Mouse (Mus musculus) midbrain, embryonic 13.5 days (tissue): ENCODE data around the gene Dlx5. TPM values are rescaled to one million over a fixed set of nuclear protein-coding genes. Genes with fewer than 3 reads are reported as not detected.

Experiments
- ATAC-seq: fragments of 200-750 bp; cut with Nextera tagmentation; 2 replicates; pipeline ENCODE4 v1.8.0; 2017; ENCODE audit warnings: mild to moderate bottlenecking, moderate TSS enrichment, moderate library complexity
- H3K27ac ChIP-seq: fragments of 300-500 bp; sonication (generic); 2 replicates; pipeline ENCODE4 v1.5.1; 2015; ENCODE audit warnings: inconsistent platforms, mild to moderate bottlenecking, moderate library complexity
- H3K27me3 ChIP-seq: fragments of 300-500 bp; sonication (generic); 2 replicates; pipeline ENCODE4 v1.6.1; 2015; ENCODE audit warnings: mild to moderate bottlenecking, inconsistent platforms
- H3K36me3 ChIP-seq: fragments of 300-500 bp; sonication (generic); 2 replicates; pipeline ENCODE4 v1.6.1; 2015; ENCODE audit warnings: mild to moderate bottlenecking, inconsistent platforms
- H3K4me1 ChIP-seq: fragments of 300-500 bp; sonication (generic); replicated peaks from 2 replicates; pipeline ENCODE4 v1.6.1; 2015; ENCODE audit warnings: inconsistent platforms
- H3K4me2 ChIP-seq: fragments of 300-500 bp; sonication (generic); replicated peaks from 2 replicates; pipeline ENCODE4 v1.6.1; 2015; ENCODE audit warnings: moderate library complexity, mild to moderate bottlenecking, inconsistent platforms
- H3K4me3 ChIP-seq: fragments of 300-500 bp; sonication (generic); replicated peaks from 2 replicates; pipeline ENCODE4 v1.5.1; 2015; ENCODE audit warnings: mild to moderate bottlenecking, inconsistent platforms
- H3K9ac ChIP-seq: fragments of 300-500 bp; sonication (generic); replicated peaks from 2 replicates; pipeline ENCODE4 v1.6.1; 2015; ENCODE audit warnings: mild to moderate bottlenecking, inconsistent platforms
- H3K9me3 ChIP-seq: fragments of 300-500 bp; sonication (generic); 2 replicates; pipeline ENCODE4 v1.6.1; 2016; ENCODE audit warnings: mild to moderate bottlenecking, inconsistent platforms
- WGBS: fragments of 180-500 bp; shearing (Covaris S2); methylation state at CpG from one replicate; pipeline ENCODE4 v1.1.7; 2015; 5-methylcytosine and 5-hydroxymethylcytosine counted together
- polyA plus RNA-seq: library from polyadenylated mRNA; unstranded; fragments of >200 nt; fragmentation: Nextera tagmentation; extraction: Ambion mirVana; gene quantifications from 2 replicates; pipeline ENCODE4 v1.2.1, GENCODE M21; 2015

Gene Dlx5
- polyA plus RNA-seq, 1 experiment from 2014 or later, result 22.4 TPM

GRCm38 (mm10) chr6:6882266-6882797 is 447 bp upstream of the Dlx5 start:
- H3K9ac ChIP-seq, result no peak overlapping the region
- peaks cover 78% of the 10 kb centered on the region for H3K27me3 ChIP-seq

GRCm38 (mm10) chr6:6881115-6881637 is 709 bp downstream of the Dlx5 start:
- Histone ChIP-seq H3K4me3 (peak overlapping the region; percentile 46), H3K27ac (peak overlapping the region; percentile 66), H3K4me1 (peaks cover 30% of the 10 kb centered on the region), H3K4me2 (peak overlapping the region; percentile 80), H3K36me3 (no peaks in the 10 kb centered on the region), H3K9me3 (no peaks in the 10 kb centered on the region), H3K27me3 (peaks cover 89% of the 10 kb centered on the region), H3K9ac (peak overlapping the region; percentile 55)
- WGBS, result under 1% methylated on average over 30 of the region's 30 CpGs
- ATAC-seq, result no peak; the same call in 1 of the 2 replicates

More at GRCm38 (mm10) chr6:6882266-6882797, 447 bp upstream of the Dlx5 start:
- Histone ChIP-seq H3K36me3 (no peaks in the 10 kb centered on the region), H3K27ac (no peak overlapping the region), H3K4me3 (peak overlapping the region; percentile 46), H3K4me1 (peaks cover 30% of the 10 kb centered on the region), H3K9me3 (no peaks in the 10 kb centered on the region), H3K4me2 (peak overlapping the region; percentile 80)
- peak; percentile 10; the same call in 1 of the 2 replicates for ATAC-seq
- 3% methylated on average over 10 of the region's 11 CpGs for WGBS

GRCm38 (mm10) chr6:6880361-6881114 is 1.3 kb downstream of the Dlx5 start:
- Histone ChIP-seq H3K36me3 (no peaks in the 10 kb centered on the region), H3K9ac (peak overlapping the region; percentile 55), H3K4me1 (peaks cover 30% of the 10 kb centered on the region), H3K9me3 (no peaks in the 10 kb centered on the region), H3K4me3 (peak overlapping the region; percentile 46), H3K4me2 (peak overlapping the region; percentile 80), H3K27ac (no peak overlapping the region), H3K27me3 (peaks cover 96% of the 10 kb centered on the region)
- ATAC-seq, result no peak
- WGBS, result under 1% methylated on average over 24 of the region's 24 CpGs

- no peak overlapping the region for H3K27ac ChIP-seq
Observed at GRCm38 (mm10) chr6:6879371-6880325, 2.2 kb downstream of the Dlx5 start.

GRCm38 (mm10) chr6:6878841-6879291 is 3.0 kb downstream of the Dlx5 start:
- Histone ChIP-seq H3K4me2 (peak overlapping the region; percentile 29), H3K4me1 (peaks cover 33% of the 10 kb centered on the region), H3K36me3 (no peaks in the 10 kb centered on the region), H3K27me3 (peaks cover 99% of the 10 kb centered on the region), H3K9me3 (no peaks in the 10 kb centered on the region), H3K9ac (peak overlapping the region; percentile 42; the same call in 1 of the 2 replicates), H3K4me3 (peak overlapping the region; percentile 46), H3K27ac (peak overlapping the region; percentile 54; the same call in 1 of the 2 replicates)
- WGBS, result under 1% methylated on average over 14 of the region's 14 CpGs
- no peak for ATAC-seq

More at GRCm38 (mm10) chr6:6879371-6880325, 2.2 kb downstream of the Dlx5 start:
- ATAC-seq, result no peak
- Histone ChIP-seq H3K27me3 (peaks cover 98% of the 10 kb centered on the region), H3K9ac (peak overlapping the region; percentile 55; the same call in 1 of the 2 replicates), H3K4me1 (peaks cover 28% of the 10 kb centered on the region), H3K4me2 (peak overlapping the region; percentile 29), H3K9me3 (no peaks in the 10 kb centered on the region), H3K36me3 (no peaks in the 10 kb centered on the region), H3K4me3 (peak overlapping the region; percentile 46)
- WGBS, result under 1% methylated on average over 44 of the region's 44 CpGs

- H3K36me3 ChIP-seq, result no peaks in the 10 kb centered on the region
- H3K27me3 ChIP-seq, result peaks cover 99% of the 10 kb centered on the region
- peak overlapping the region; percentile 29 for H3K4me2 ChIP-seq
- H3K27ac ChIP-seq, result peak overlapping the region; percentile 54; the same call in 1 of the 2 replicates
- 1% methylated on average over 34 of the region's 34 CpGs for WGBS
- H3K9ac ChIP-seq, result peak overlapping the region; percentile 42
- peaks cover 33% of the 10 kb centered on the region for H3K4me1 ChIP-seq
- ATAC-seq, result 0 out of 2 replicates have a peak, but pooled peaks have one; percentile 2
- H3K4me3 ChIP-seq, result peak overlapping the region; percentile 46
- no peaks in the 10 kb centered on the region for H3K9me3 ChIP-seq
Observed at GRCm38 (mm10) chr6:6877981-6878840, 3.7 kb downstream of the Dlx5 start.

GRCm38 (mm10) chr6:6877346-6877910 is 4.5 kb downstream of the Dlx5 start:
- Histone ChIP-seq H3K4me3 (no peak overlapping the region; the same call in 1 of the 2 replicates), H3K4me2 (peak overlapping the region; percentile 36; the same call in 1 of the 2 replicates), H3K27ac (no peak overlapping the region), H3K36me3 (no peaks in the 10 kb centered on the region), H3K27me3 (peaks cover 99% of the 10 kb centered on the region), H3K4me1 (peaks cover 33% of the 10 kb centered on the region), H3K9me3 (no peaks in the 10 kb centered on the region), H3K9ac (no peak overlapping the region)
- ATAC-seq, result no peak
- 8% methylated on average over 5 of the region's 5 CpGs for WGBS

- WGBS, result 6% methylated on average over 7 of the region's 7 CpGs
- ATAC-seq, result no peak
- H3K9ac ChIP-seq, result no peak overlapping the region
- peaks cover 99% of the 10 kb centered on the region for H3K27me3 ChIP-seq
- no peaks in the 10 kb centered on the region for H3K36me3 ChIP-seq
- H3K27ac ChIP-seq, result no peak overlapping the region; the same call in 1 of the 2 replicates
- H3K4me3 ChIP-seq, result no peak overlapping the region
- no peaks in the 10 kb centered on the region for H3K9me3 ChIP-seq
- peak overlapping the region; percentile 36 for H3K4me2 ChIP-seq
- peaks cover 30% of the 10 kb centered on the region for H3K4me1 ChIP-seq
Observed at GRCm38 (mm10) chr6:6876731-6877130, 5.2 kb downstream of the Dlx5 start.

GRCm38 (mm10) chr6:6876231-6876630 is 5.7 kb downstream of the Dlx5 start:
- Histone ChIP-seq H3K36me3 (no peaks in the 10 kb centered on the region), H3K4me2 (peak overlapping the region; percentile 36), H3K4me1 (peaks cover 25% of the 10 kb centered on the region), H3K27ac (peak overlapping the region; percentile 72; the same call in 1 of the 2 replicates), H3K9me3 (no peaks in the 10 kb centered on the region), H3K4me3 (no peak overlapping the region), H3K9ac (peak overlapping the region; percentile 14; the same call in 1 of the 2 replicates), H3K27me3 (peaks cover 99% of the 10 kb centered on the region)
- 2% methylated on average over 2 of the region's 2 CpGs for WGBS
- no peak for ATAC-seq

- H3K27me3 ChIP-seq, result peaks cover 99% of the 10 kb centered on the region
- no peak overlapping the region for H3K4me3 ChIP-seq
- H3K4me2 ChIP-seq, result peak overlapping the region; percentile 36
Observed at GRCm38 (mm10) chr6:6875676-6876075, 6.2 kb downstream of the Dlx5 start.

More at GRCm38 (mm10) chr6:6875676-6876075, 6.2 kb downstream of the Dlx5 start:
- 2% methylated on average over 9 of the region's 9 CpGs for WGBS
- ATAC-seq, result no peak
- Histone ChIP-seq H3K27ac (peak overlapping the region; percentile 72; the same call in 1 of the 2 replicates), H3K9me3 (no peaks in the 10 kb centered on the region), H3K9ac (0 out of 2 replicates have a peak overlapping the region, but pooled peaks have one; percentile 14), H3K36me3 (no peaks in the 10 kb centered on the region), H3K4me1 (peaks cover 20% of the 10 kb centered on the region; the same call in 1 of the 2 replicates)
